Mouse (Mus musculus): ENCODE measurements around the gene Vmn2r120.
"Not testable (repeated sequence)": the region's sequence is repeated elsewhere in the genome, so short reads cannot be mapped to it uniquely, and the experiment has no call there.

Vmn2r120 gene

DNA sequence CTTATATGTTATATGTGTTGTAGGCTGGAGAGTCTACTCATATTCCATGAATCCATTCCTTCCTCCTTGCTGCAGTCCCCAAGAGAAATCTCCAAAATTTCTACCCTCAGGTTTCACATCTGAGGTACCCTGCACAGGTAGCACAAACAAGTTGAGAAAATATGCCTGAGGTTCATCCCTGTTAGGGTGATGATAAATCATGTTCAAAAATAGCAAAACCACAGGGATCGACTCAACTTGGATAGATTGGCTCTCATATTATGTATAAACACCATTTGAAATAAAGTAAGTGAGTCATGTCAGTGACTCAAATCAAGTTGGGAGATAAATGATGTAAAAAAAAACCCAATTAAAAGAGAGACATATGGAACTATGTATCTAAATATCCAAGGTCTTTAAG, at the start of gene Vmn2r120:
Gene Vmn2r120, minus strand, starts transcription at position 101 of the 400 bp plus-strand sequence.
- DNase-seq (ENCODE audit: low spot score) = no peak

- DNase-seq (ENCODE audit: low spot score) = not testable (repeated sequence)
Measured at GRCm38 (mm10) chr17:57587273-57587672, 42.0 kb upstream of the Vmn2r120 start.

GRCm38 (mm10) chr17:57574075-57574705, 28.9 kb upstream of the Vmn2r120 start:
- no peak for DNase-seq (ENCODE audit: low spot score)

Measured in embryo, embryonic 10.5 days (tissue).